19 mouse cellular contexts compared by ENCODE assay signal in genomic region chr13:37773476-37773875, GRCm38 (mm10).
"Had no signal": no experiment of that assay in that cellular context is flagged by ENCODE, and none has a peak within 500 bp of the region (broad histone marks: within the 10 kb centered on the region; RNA-seq: fewer than 3 reads in every experiment).

No protein-coding gene starts in this region.

- H3K27ac ChIP-seq: limb, embryonic 12.5 days; limb, embryonic 15.5 days; liver, embryonic 14.5 days; macrophage; midbrain, embryonic 12.5 days; midbrain, embryonic 15.5 days; neural tube, embryonic 13.5 days; stomach, embryonic 15.5 days had no signal

- H3K27me3 ChIP-seq: limb, embryonic 15.5 days; stomach, embryonic 15.5 days had no signal

- H3K9me3 ChIP-seq: limb, embryonic 12.5 days; limb, embryonic 15.5 days; midbrain, embryonic 12.5 days; midbrain, embryonic 15.5 days; neural tube, embryonic 13.5 days; stomach, embryonic 15.5 days had no signal

- H3K9ac ChIP-seq: limb, embryonic 12.5 days; limb, embryonic 15.5 days; liver, embryonic 14.5 days; liver, postnatal 0 days; lung, embryonic 14.5 days; midbrain, embryonic 12.5 days; midbrain, embryonic 15.5 days; neural tube, embryonic 13.5 days; stomach, embryonic 15.5 days had no signal

- H3K4me3 ChIP-seq: limb, embryonic 12.5 days; limb, embryonic 15.5 days; midbrain, embryonic 12.5 days; midbrain, embryonic 15.5 days; myocyte; neural tube, embryonic 13.5 days; stomach, embryonic 15.5 days had no signal

- DNase-seq: kidney, adult 9 months; kidney, postnatal 14 days; kidney, postnatal 4 days; left cerebral cortex, postnatal 4 days; liver, postnatal 0 days; lung, embryonic 14.5 days; retina, postnatal 1 day; right cerebral cortex, postnatal 25 days; spleen, adult 18-20 months; thymus, postnatal 36 days had no signal

- H3K36me3 ChIP-seq: limb, embryonic 12.5 days; limb, embryonic 15.5 days; midbrain, embryonic 12.5 days; midbrain, embryonic 15.5 days; neural tube, embryonic 13.5 days; stomach, embryonic 15.5 days had no signal
